Mouse (Mus musculus) heart, postnatal 10 days (tissue): ENCODE data around the gene Fam183b. TPM values are rescaled to one million over a fixed set of nuclear protein-coding genes. Genes with fewer than 3 reads are reported as not detected.
"Not testable (repeated sequence)": the region's sequence is repeated elsewhere in the genome, so short reads cannot be mapped to it uniquely, and the experiment has no call there.

ENCODE experiments used
- DNase-seq, 2 experiments: peaks; one replicate each; pipeline ENCODE4 v3.0.0; 2021
- intact Hi-C: fragments of 180-260 bp; cut with DNase I; formaldehyde crosslinking; loops from one replicate; pipeline ENCODE4 v1.15.1; 2025
- total RNA-seq, 2 experiments: library from RNA; stranded (reverse); gene quantifications; 2 replicates each; pipeline ENCODE4 v1.2.3; 2021

Fam183b gene
- under 1 TPM in 1 of 2 experiments, not detected in 1; 0.67 TPM for total RNA-seq

- intact Hi-C loops = no loop called here
- DNase-seq = peak; percentile 23 to 29
These were observed at the start of gene Fam183b for GRCm38 (mm10) chr11:58801558-58802228. TSS of gene Fam183b (minus strand) at chr11:58801960.

- no peak for DNase-seq
- intact Hi-C loops = no loop called here
These were observed 48.0 kb upstream of the Fam183b start for GRCm38 (mm10) chr11:58849731-58850130.

GRCm38 (mm10) chr11:58847636-58848035 is 45.9 kb upstream of the Fam183b start:
- intact Hi-C loops = no loop called here
- DNase-seq = no peak

DNA sequence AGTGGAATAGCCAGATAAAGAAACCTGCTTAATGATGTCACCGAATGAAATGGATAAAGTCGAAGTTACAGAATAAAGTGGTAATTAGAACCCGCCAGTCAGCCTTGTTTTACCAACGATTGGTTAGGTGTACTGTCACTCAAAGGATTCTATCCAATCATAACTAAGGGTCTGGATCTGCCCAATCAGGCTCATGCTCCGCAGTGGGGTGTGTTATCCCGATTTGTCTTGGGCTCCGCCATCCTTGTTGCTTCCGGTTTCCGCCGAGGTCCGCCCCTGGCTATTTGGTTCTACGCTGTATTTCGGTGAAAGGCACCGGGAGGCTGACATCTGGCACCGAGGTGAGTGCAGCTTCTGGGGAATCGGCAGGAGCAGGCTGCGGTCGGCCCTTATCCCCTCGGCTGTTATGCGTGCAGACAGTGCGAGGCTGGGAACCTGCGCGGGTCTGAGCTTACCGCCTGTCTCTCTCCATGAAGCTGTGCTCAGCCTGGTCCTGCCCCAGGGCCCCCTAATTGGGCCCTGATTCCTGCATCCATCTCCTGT is 45.2 kb upstream of the Fam183b start, which contains the start of gene Gm12258:
Gene Gm12258, plus strand, starts transcription at position 240 of the 543 bp plus-strand sequence.
- DNase-seq = peak; percentile 96 to 97
- intact Hi-C loops = no loop called here

- DNase-seq, intact Hi-C loops: not testable (repeated sequence)
These were observed 37.2 kb upstream of the Fam183b start, which contains the start of gene Olfr311 for GRCm38 (mm10) chr11:58838951-58839350. TSS of gene Olfr311 (plus strand) at chr11:58839251.

DNA sequence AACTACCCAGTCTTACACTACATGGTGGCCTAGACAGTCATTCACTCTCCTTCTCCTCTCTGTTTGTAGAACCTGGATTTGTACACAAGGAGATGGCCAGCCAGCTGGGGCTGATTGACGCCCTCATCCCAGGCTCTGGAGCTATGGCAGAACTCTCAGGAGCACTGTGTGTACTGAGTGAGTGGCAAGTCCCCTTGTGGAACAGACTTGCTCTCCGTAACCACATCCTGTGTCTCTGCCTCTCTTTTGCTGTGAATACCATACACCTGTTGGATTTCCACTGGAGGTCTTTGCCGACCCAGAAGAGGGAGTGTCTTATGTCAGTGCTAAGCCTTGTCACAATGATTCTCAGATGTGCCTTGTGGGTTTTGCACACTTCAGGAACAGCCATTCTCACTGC is 30.8 kb upstream of the Fam183b start:
- intact Hi-C loops, DNase-seq: not testable (repeated sequence)

DNA sequence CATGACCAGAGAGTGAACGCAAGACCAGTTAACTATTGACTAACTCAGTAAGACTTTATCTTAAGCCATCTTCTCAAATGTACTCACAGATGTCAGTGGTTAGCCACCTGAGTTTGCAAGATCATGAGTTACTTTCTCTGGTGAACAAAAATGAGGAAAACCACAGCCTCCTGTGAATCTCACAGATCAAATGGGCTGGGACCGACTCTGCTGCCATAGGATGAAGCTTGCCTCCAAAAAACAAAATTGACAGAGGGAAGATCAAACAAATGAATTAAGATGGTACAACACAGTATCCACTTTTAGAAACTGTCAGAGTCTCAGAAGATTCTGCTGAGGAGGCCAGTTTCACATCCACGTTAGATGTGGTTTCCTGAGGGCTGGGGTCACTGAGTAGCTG is 28.0 kb upstream of the Fam183b start:
- intact Hi-C loops = no loop called here
- no peak for DNase-seq

- DNase-seq, intact Hi-C loops: not testable (repeated sequence)
These were observed 27.2 kb upstream of the Fam183b start, which contains the start of gene Olfr312 for GRCm38 (mm10) chr11:58828937-58829336. TSS of gene Olfr312 (plus strand) at chr11:58829237.

GRCm38 (mm10) chr11:58815676-58816075 is 13.9 kb upstream of the Fam183b start:
- intact Hi-C loops = no loop called here
- DNase-seq = no peak

- DNase-seq, intact Hi-C loops: not testable (repeated sequence)
These were observed 12.9 kb upstream of the Fam183b start, which contains the start of gene Olfr313 for GRCm38 (mm10) chr11:58814700-58815099. TSS of gene Olfr313 (plus strand) at chr11:58815000.

- DNase-seq = no peak
- intact Hi-C loops = no loop called here
These were observed 10.2 kb upstream of the Fam183b start for GRCm38 (mm10) chr11:58812001-58812400.

- intact Hi-C loops = no loop called here
- no peak for DNase-seq
These were observed 2.6 kb upstream of the Fam183b start for GRCm38 (mm10) chr11:58804393-58804792.

DNA sequence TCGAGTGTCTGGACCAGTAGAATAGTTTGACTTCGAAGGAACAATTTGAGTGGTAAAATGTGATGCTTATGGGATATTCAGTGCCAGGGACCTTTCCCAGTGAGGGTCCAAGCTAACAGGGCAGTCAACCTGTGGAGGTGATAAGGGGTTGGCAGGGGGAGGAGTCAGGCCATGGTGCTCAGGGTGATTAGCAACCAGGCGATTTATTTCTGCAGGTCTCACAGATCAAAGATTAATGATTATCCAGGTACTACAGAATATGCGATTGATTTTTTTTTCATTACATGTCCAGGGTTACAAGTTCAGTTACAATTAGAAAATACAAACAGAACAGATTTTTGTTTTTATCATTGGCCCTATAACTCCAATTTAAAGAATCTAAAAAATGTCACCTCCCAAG is 2.1 kb upstream of the Fam183b start:
- DNase-seq = no peak
- intact Hi-C loops = no loop called here

GRCm38 (mm10) chr11:58799747-58800146 is 2.0 kb downstream of the Fam183b start:
- no peak for DNase-seq
- intact Hi-C loops = no loop called here

GRCm38 (mm10) chr11:58796850-58797249 is 4.9 kb downstream of the Fam183b start:
- intact Hi-C loops = no loop called here
- peak; percentile 7 to 34 for DNase-seq

DNA sequence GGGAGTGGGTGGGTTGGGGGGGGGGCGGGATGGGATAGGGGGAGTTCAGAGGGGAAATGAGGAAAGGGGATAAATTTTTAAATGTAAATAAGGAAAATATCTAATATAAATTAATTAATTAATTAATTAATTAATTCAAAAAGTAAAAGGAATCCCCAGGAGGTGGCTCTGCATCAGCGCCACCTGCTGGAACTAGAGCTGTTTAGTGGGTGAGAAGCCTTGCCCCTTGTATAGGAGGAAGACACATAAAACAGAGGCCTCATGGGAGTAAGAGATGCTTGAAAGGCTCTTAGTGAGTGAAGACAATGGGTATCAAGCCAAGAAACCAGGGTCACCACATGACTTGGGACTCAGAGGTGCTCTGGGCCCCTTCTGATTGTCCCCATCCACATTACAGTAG is 5.9 kb downstream of the Fam183b start:
- intact Hi-C loops = no loop called here
- no peak for DNase-seq

DNA sequence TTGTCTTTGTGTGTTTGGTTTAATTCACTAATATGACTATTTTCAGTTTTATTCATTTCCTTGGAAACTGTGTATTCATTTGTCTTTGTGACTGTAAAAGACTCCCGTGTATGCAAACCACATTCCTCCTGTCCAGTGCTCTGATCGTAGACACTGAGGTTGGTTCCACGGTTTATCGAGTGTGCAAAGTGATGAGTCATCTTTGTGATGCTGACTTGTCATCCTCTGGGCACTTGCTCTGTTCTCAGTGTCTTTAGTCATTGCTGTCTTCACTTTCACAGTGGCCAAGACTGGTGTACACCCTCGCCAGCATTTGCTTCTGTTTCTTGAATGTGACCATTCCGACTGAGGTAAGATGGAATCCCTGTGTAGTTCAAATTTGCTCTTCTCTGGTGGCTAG is 11.1 kb downstream of the Fam183b start:
- no peak for DNase-seq
- intact Hi-C loops = no loop called here

DNA sequence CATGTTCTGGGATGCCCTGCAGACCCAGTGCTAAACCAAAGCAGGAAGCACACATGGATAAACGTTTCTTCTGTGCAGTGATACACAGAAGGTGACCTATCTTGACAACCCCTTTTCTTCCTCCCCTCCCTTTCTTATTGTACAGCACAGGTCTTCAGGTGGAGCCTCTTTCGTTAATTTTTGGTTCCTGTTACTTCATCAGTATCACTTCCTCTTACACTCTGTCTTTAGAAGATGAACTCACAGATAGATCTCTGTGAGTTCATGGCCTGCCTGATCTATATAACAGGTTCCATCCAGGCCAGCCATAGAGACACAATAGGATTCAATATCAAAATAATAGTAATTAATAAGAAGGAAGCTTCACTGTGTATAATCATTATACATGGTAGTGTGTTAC is 11.7 kb downstream of the Fam183b start:
- intact Hi-C loops = no loop called here
- no peak for DNase-seq

DNA sequence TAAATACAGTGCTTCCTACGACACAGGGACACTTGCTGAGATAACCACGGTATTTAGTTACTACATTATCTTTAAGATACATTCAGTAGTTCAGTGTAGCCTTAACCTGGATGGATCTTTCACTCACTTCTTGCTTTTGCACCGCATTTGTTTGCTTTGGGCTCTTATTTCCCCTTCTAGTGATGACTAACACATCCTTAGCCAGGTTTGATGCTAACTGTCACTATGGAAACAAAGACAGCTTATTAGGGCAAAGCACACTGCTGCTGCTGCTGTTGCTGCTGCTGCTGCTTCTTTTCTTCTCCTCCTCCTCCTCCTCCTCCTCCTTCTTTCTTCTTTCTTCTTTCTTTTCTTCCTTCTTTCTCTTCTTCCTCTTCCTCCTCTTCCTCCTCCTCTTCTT is 12.2 kb downstream of the Fam183b start:
- intact Hi-C loops = no loop called here
- no peak for DNase-seq

- intact Hi-C loops = no loop called here
These were observed 13.4 kb downstream of the Fam183b start for GRCm38 (mm10) chr11:58788346-58788745.

DNA sequence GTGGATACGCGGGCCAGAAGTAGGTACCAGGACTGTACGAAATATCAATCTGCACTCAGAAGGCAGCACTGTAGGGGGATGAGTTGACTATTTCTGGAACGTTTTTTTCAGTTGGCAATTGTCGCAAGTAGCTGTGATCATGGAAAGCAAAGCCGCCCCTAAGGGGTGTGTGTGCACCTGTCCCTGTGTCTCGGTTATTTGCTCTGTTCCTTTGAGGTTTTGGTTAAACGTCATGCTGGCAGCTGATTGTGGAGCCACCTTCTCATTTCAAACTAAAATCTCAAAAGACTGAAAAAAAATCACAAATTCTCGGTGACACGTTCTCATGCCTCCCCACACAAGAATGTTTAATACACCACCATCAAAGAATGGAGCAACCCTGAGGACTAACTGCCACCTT is 14.1 kb downstream of the Fam183b start:
- intact Hi-C loops = no loop called here
- DNase-seq = no peak

More at GRCm38 (mm10) chr11:58788346-58788745, 13.4 kb downstream of the Fam183b start:
- no peak for DNase-seq

- no peak for DNase-seq
- intact Hi-C loops = no loop called here
These were observed 17.6 kb downstream of the Fam183b start for GRCm38 (mm10) chr11:58784182-58784581.
